Mouse (Mus musculus) T-cell, adult 2 months (primary cell): ENCODE measurements around the gene Pramel3.
"Not testable (repeated sequence)": the region's sequence is repeated elsewhere in the genome, so short reads cannot be mapped to it uniquely, and the experiment has no call there.

Experiments
- DNase-seq: peaks from one replicate; pipeline ENCODE4 v3.0.0; 2022; ENCODE audit warnings: low spot score

Pramel3 gene

DNA sequence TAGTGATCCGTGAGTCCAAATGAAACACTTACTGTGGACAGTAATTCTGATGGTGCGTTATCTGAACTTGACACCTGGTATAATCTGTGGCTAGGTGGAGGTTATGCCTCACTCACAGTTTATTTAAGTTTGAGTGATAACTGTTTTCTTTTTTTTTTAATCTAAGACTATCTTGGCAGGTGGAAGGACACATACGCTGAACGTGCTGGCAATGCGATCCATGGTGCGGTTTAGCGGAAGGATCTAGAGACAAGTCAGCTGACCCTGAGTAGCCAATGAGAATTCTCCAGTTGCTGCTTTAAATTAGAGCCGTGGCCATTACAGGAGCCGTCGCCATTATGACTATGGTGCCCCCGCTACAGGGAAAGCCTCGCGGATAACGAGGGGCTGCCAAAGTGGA lies at the start of gene Pramel3:
Pramel3 (plus strand) TSS at position 301 of the 400 bp plus-strand sequence.
- not testable (repeated sequence) for DNase-seq

DNA sequence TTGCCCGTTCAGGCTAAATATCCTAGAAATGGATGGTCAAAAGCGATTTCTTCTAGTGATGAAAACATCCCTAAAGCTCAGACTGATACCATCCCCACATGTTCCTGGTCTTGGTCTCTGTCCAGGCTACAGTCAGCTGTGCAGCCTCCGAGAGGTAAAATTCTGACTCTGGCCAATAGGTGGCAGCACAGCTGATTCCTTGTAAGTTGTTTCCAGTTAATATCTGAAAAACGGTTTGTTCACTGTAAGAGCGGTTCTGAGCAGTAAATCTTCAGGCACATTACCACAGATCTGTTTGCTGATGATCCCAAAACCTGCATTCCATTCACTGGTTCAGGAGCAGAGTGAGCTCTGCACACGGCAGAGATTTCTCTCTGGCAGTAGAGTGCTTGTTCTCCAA lies 58.6 kb downstream of the Pramel3 start:
- not testable (repeated sequence) for DNase-seq

DNA sequence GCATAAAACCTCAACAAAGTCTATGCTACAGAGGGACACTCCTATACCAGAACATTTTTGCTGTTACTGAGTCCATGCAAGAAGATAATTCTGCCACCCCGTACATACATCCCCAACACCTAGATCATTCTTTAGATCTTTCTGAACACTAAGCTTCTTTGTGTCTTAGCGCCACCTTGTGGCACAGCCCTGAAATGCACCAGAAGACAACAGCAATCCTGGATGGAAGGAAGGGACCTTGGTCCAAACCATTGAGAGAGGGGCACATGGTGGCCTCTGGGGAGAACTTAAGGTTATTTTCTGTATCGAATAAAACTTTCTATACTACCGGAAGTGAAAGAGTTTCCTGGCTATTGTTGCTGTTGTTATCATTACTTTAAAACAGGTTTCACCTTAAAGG lies 59.8 kb downstream of the Pramel3 start:
- not testable (repeated sequence) for DNase-seq
